Mouse (Mus musculus): ENCODE measurements around the gene Ankrd33b. TPM values are rescaled to one million over a fixed set of nuclear protein-coding genes. Genes with fewer than 3 reads are reported as not detected.

The Ankrd33b gene
- polyA plus RNA-seq, 1 experiment = 0.52 TPM

- Histone ChIP-seq H3K27ac (ENCODE audit: insufficient read depth, low read depth, low read length) (no peak overlapping the region), H3K4me3 (ENCODE audit: low read depth, low read length) (no peak overlapping the region), H3K36me3 (ENCODE audit: control insufficient read depth, insufficient read depth, low read length) (no peaks in the 10 kb centered on the region), H3K27me3 (ENCODE audit: control insufficient read depth, insufficient read depth, low read length) (peaks cover 36% of the 10 kb centered on the region), H3K4me1 (ENCODE audit: control insufficient read depth, insufficient read depth, insufficient read length, low read length) (peaks cover 3% of the 10 kb centered on the region; the same call in 1 of the 2 replicates)
- 69% methylated on average over 8 of the region's 8 CpGs for WGBS
- TF ChIP-seq CTCF (IDR thresholded peaks at IDR 0.05; ENCODE audit: extremely low read depth, insufficient read length, insufficient replicate concordance, low read depth, low read length) (no peak), POLR2A (IDR thresholded peaks at IDR 0.05; ENCODE audit: low read depth, low read length) (no peak)
Measured at GRCm38 (mm10) chr15:31363981-31364361, 3.6 kb downstream of the Ankrd33b start.

- Histone ChIP-seq H3K27me3 (ENCODE audit: control insufficient read depth, insufficient read depth, low read length) (peaks cover 31% of the 10 kb centered on the region), H3K4me1 (ENCODE audit: control insufficient read depth, insufficient read depth, insufficient read length, low read length) (peaks cover 3% of the 10 kb centered on the region; the same call in 1 of the 2 replicates), H3K27ac (ENCODE audit: insufficient read depth, low read depth, low read length) (no peak overlapping the region), H3K36me3 (ENCODE audit: control insufficient read depth, insufficient read depth, low read length) (no peaks in the 10 kb centered on the region), H3K4me3 (ENCODE audit: low read depth, low read length) (no peak overlapping the region)
- no peak for TF ChIP-seq POLR2A (IDR thresholded peaks at IDR 0.05; ENCODE audit: low read depth, low read length)
- no peak for TF ChIP-seq CTCF (IDR thresholded peaks at IDR 0.05; ENCODE audit: extremely low read depth, insufficient read length, insufficient replicate concordance, low read depth, low read length)
- 88% methylated on average over 13 of the region's 13 CpGs for WGBS
Measured at GRCm38 (mm10) chr15:31363241-31363980, 4.1 kb downstream of the Ankrd33b start.

DNA sequence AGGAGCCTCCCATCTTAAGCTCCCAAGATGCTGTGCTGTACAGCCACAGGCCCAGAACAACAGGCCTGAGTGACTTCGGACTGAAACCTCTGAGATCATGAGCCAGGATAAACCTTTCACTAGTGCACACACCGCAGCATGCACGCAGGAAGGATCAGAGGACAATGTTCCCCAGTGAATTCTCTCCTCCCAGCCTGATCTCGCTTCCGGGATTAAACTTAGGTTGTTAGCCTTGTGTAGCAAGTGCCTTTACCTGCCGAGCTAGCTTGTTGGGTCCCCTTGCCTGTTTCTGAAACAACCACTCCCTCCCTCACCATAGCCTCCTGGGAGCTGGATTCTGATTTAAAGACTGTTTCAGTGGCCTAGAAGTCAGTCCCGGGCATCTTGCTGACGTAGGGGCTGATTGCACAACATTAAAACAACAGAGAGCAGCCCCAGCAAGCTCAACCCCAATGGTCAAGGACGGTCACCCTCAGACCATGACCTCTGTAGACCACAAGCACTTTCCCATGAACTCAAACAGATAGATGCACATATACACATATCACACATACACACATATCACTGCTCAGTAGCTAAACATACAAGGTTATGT is 6.2 kb downstream of the Ankrd33b start:
- Histone ChIP-seq H3K4me1 (ENCODE audit: control insufficient read depth, insufficient read depth, insufficient read length, low read length) (peaks cover 3% of the 10 kb centered on the region; the same call in 1 of the 2 replicates), H3K27ac (ENCODE audit: insufficient read depth, low read depth, low read length) (no peak overlapping the region), H3K27me3 (ENCODE audit: control insufficient read depth, insufficient read depth, low read length) (peaks cover 12% of the 10 kb centered on the region), H3K36me3 (ENCODE audit: control insufficient read depth, insufficient read depth, low read length) (no peaks in the 10 kb centered on the region), H3K4me3 (ENCODE audit: low read depth, low read length) (no peak overlapping the region)
- WGBS = 87% methylated on average over 9 of the region's 9 CpGs
- TF ChIP-seq CTCF (IDR thresholded peaks at IDR 0.05; ENCODE audit: extremely low read depth, insufficient read length, insufficient replicate concordance, low read depth, low read length) (no peak), POLR2A (IDR thresholded peaks at IDR 0.05; ENCODE audit: low read depth, low read length) (no peak)

GRCm38 (mm10) chr15:31360593-31360992 is 6.9 kb downstream of the Ankrd33b start:
- TF ChIP-seq CTCF (IDR thresholded peaks at IDR 0.05; ENCODE audit: extremely low read depth, insufficient read length, insufficient replicate concordance, low read depth, low read length) (no peak), POLR2A (IDR thresholded peaks at IDR 0.05; ENCODE audit: low read depth, low read length) (no peak)
- 86% methylated on average over 6 of the region's 6 CpGs for WGBS
- Histone ChIP-seq H3K36me3 (ENCODE audit: control insufficient read depth, insufficient read depth, low read length) (no peaks in the 10 kb centered on the region), H3K27ac (ENCODE audit: insufficient read depth, low read depth, low read length) (no peak overlapping the region), H3K4me1 (ENCODE audit: control insufficient read depth, insufficient read depth, insufficient read length, low read length) (no peaks in the 10 kb centered on the region), H3K4me3 (ENCODE audit: low read depth, low read length) (no peak overlapping the region), H3K27me3 (ENCODE audit: control insufficient read depth, insufficient read depth, low read length) (peaks cover 4% of the 10 kb centered on the region)

- no peak overlapping the region for H3K27ac ChIP-seq (ENCODE audit: insufficient read depth, low read depth, low read length)
- WGBS = 81% methylated on average over 6 of the region's 6 CpGs
Measured at GRCm38 (mm10) chr15:31359805-31360204, 7.7 kb downstream of the Ankrd33b start.

DNA sequence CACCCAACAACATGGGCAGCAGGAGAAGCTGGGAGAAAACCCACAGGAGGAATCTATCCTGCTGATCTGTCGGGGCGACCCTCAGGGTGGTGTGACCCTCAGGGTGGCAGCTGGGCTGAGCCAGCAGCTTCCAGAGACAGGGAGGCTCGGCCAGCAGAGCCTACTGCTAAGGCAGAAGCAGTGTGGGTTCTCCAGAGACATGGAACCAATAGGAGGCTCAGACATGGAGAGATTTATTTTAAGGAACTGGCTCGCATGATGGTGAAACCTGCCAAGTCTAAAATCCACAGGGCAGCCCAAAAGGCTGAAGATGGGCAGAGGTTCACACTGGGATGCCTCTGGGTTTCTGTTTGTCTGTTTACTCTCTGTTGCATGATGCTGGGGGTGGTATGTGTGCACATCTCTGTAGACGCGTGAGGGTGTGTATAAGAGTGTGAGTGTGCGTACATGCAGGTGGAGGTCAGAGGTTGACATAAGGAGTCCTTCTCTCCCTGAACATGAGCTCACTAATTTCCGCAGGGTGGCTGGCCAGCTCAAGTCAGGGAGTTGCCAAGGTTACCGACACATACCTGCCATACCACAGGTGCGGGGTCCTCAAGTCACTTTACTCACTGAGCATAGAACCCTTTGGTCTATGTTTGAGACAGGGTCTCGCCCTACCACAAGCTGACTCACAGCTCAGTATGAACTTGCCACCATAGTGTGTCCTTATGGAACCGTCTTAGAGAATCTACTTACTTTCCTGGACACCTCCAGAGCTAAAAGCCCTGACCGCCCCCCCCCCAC is 14.8 kb downstream of the Ankrd33b start:
- Histone ChIP-seq H3K36me3 (ENCODE audit: control insufficient read depth, insufficient read depth, low read length) (no peaks in the 10 kb centered on the region), H3K27ac (ENCODE audit: insufficient read depth, low read depth, low read length) (no peak overlapping the region)

More at GRCm38 (mm10) chr15:31359805-31360204, 7.7 kb downstream of the Ankrd33b start:
- Histone ChIP-seq H3K36me3 (ENCODE audit: control insufficient read depth, insufficient read depth, low read length) (no peaks in the 10 kb centered on the region), H3K4me3 (ENCODE audit: low read depth, low read length) (no peak overlapping the region), H3K4me1 (ENCODE audit: control insufficient read depth, insufficient read depth, insufficient read length, low read length) (no peaks in the 10 kb centered on the region), H3K27me3 (ENCODE audit: control insufficient read depth, insufficient read depth, low read length) (no peaks in the 10 kb centered on the region)
- no peak for TF ChIP-seq POLR2A (IDR thresholded peaks at IDR 0.05; ENCODE audit: low read depth, low read length)
- no peak for TF ChIP-seq CTCF (IDR thresholded peaks at IDR 0.05; ENCODE audit: extremely low read depth, insufficient read length, insufficient replicate concordance, low read depth, low read length)

More for the DNA sequence above, 14.8 kb downstream of the Ankrd33b start:
- Histone ChIP-seq H3K27me3 (ENCODE audit: control insufficient read depth, insufficient read depth, low read length) (no peaks in the 10 kb centered on the region), H3K4me1 (ENCODE audit: control insufficient read depth, insufficient read depth, insufficient read length, low read length) (no peaks in the 10 kb centered on the region), H3K4me3 (ENCODE audit: low read depth, low read length) (no peak overlapping the region)
- no peak for TF ChIP-seq CTCF (IDR thresholded peaks at IDR 0.05; ENCODE audit: extremely low read depth, insufficient read length, insufficient replicate concordance, low read depth, low read length)
- TF ChIP-seq POLR2A (IDR thresholded peaks at IDR 0.05; ENCODE audit: low read depth, low read length) = no peak
- WGBS = 68% methylated on average over 13 of the region's 13 CpGs

Data from small intestine, adult 2 months (tissue).